Mouse (Mus musculus) embryonic facial prominence, embryonic 12.5 days (tissue): ENCODE measurements around the gene Gm42688. TPM values are rescaled to one million over a fixed set of nuclear protein-coding genes. Genes with fewer than 3 reads are reported as not detected.

ENCODE experiments used
- ATAC-seq: fragments of 200-750 bp; cut with Nextera tagmentation; 2 replicates; pipeline ENCODE4 v1.8.0; 2017; ENCODE audit not compliant: insufficient number of reproducible peaks, insufficient read depth, low FRiP score, low TSS enrichment
- H3K27ac ChIP-seq: fragments of 300-500 bp; sonication (generic); 2 replicates; pipeline ENCODE4 v1.5.1; 2016; ENCODE audit warnings: mild to moderate bottlenecking
- H3K27me3 ChIP-seq: fragments of 300-500 bp; sonication (generic); 2 replicates; pipeline ENCODE4 v1.6.1; 2016; ENCODE audit warnings: mild to moderate bottlenecking, moderate library complexity
- H3K36me3 ChIP-seq: fragments of 300-500 bp; sonication (generic); 2 replicates; pipeline ENCODE4 v1.6.1; 2016; ENCODE audit warnings: mild to moderate bottlenecking
- H3K4me1 ChIP-seq: fragments of 300-500 bp; sonication (generic); 2 replicates; pipeline ENCODE4 v1.6.1; 2016
- H3K4me2 ChIP-seq: fragments of 300-500 bp; sonication (generic); replicated peaks from 2 replicates; pipeline ENCODE4 v1.6.1; 2016; ENCODE audit warnings: mild to moderate bottlenecking, moderate library complexity
- H3K4me3 ChIP-seq: fragments of 300-500 bp; sonication (generic); 2 replicates; pipeline ENCODE4 v1.5.1; 2016; ENCODE audit warnings: mild to moderate bottlenecking
- H3K9ac ChIP-seq: fragments of 300-500 bp; sonication (generic); 2 replicates; pipeline ENCODE4 v1.6.1; 2016; ENCODE audit warnings: mild to moderate bottlenecking, moderate library complexity
- H3K9me3 ChIP-seq: fragments of 300-500 bp; sonication (generic); 2 replicates; pipeline ENCODE4 v1.6.1; 2016; ENCODE audit warnings: mild to moderate bottlenecking, moderate library complexity
- WGBS: fragments of 180-500 bp; shearing (Covaris S2); methylation state at CpG from one replicate; pipeline ENCODE4 v1.1.7; 2016; 5-methylcytosine and 5-hydroxymethylcytosine counted together
- polyA plus RNA-seq: library from polyadenylated mRNA; unstranded; fragments of >200 nt; fragmentation: Nextera tagmentation; extraction: Ambion mirVana; gene quantifications from 2 replicates; pipeline ENCODE4 v1.2.1, GENCODE M21; 2016

Gm42688 gene
- polyA plus RNA-seq, 1 experiment from 2014 or later: 3.5 TPM

GRCm38 (mm10) chr6:83134226-83134625 lies 32.8 kb downstream of the Gm42688 start:
- no peak overlapping the region for H3K27ac ChIP-seq
- ATAC-seq: no peak
- H3K9ac ChIP-seq: no peak overlapping the region
- no peaks in the 10 kb centered on the region for H3K27me3 ChIP-seq
- H3K9me3 ChIP-seq: no peaks in the 10 kb centered on the region
- no peak overlapping the region for H3K4me2 ChIP-seq
- WGBS: 62% methylated on average over 3 of the region's 3 CpGs
- no peak overlapping the region for H3K4me3 ChIP-seq
- peaks cover 30% of the 10 kb centered on the region for H3K4me1 ChIP-seq
- no peaks in the 10 kb centered on the region for H3K36me3 ChIP-seq

GRCm38 (mm10) chr6:83134951-83135513 lies 33.6 kb downstream of the Gm42688 start, which contains the start of gene Rtkn:
Gene Rtkn (plus strand): TSS chr6:83135463.
- Histone ChIP-seq H3K27ac (peak within 1 kb of the TSS; percentile 100), H3K27me3 (no peaks in the 10 kb centered on the region), H3K4me3 (peak within 1 kb of the TSS; percentile 51), H3K4me2 (peak within 1 kb of the TSS; percentile 70), H3K9me3 (no peaks in the 10 kb centered on the region), H3K4me1 (peaks cover 38% of the 10 kb centered on the region), H3K36me3 (no peaks in the 10 kb centered on the region), H3K9ac (peak within 1 kb of the TSS; percentile 83)
- WGBS: 58% methylated on average over 7 of the region's 7 CpGs
- no peak for ATAC-seq

GRCm38 (mm10) chr6:83135571-83136161 lies 34.2 kb downstream of the Gm42688 start:
- Histone ChIP-seq H3K36me3 (no peaks in the 10 kb centered on the region), H3K4me3 (peak overlapping the region; percentile 51), H3K27ac (peak overlapping the region; percentile 100), H3K9me3 (no peaks in the 10 kb centered on the region), H3K27me3 (no peaks in the 10 kb centered on the region), H3K4me1 (peaks cover 39% of the 10 kb centered on the region), H3K9ac (peak overlapping the region; percentile 83), H3K4me2 (peak overlapping the region; percentile 70)
- ATAC-seq: no peak
- WGBS: 2% methylated on average over 36 of the region's 37 CpGs

- H3K9ac ChIP-seq: peak overlapping the region; percentile 83
- H3K9me3 ChIP-seq: no peaks in the 10 kb centered on the region
- H3K27me3 ChIP-seq: no peaks in the 10 kb centered on the region
- H3K4me1 ChIP-seq: peaks cover 40% of the 10 kb centered on the region
- 11% methylated on average over 5 of the region's 5 CpGs for WGBS
- H3K36me3 ChIP-seq: no peaks in the 10 kb centered on the region
- peak overlapping the region; percentile 51 for H3K4me3 ChIP-seq
- peak overlapping the region; percentile 70 for H3K4me2 ChIP-seq
- no peak for ATAC-seq
- peak overlapping the region; percentile 100 for H3K27ac ChIP-seq
Observed at GRCm38 (mm10) chr6:83136291-83136880, 35.0 kb downstream of the Gm42688 start.

GRCm38 (mm10) chr6:83136881-83137575 lies 35.6 kb downstream of the Gm42688 start:
- WGBS: 1% methylated on average over 26 of the region's 26 CpGs
- peak; percentile 85 for ATAC-seq
- peak overlapping the region; percentile 51 for H3K4me3 ChIP-seq
- H3K9me3 ChIP-seq: no peaks in the 10 kb centered on the region
- peak overlapping the region; percentile 100 for H3K27ac ChIP-seq
- H3K4me1 ChIP-seq: peaks cover 46% of the 10 kb centered on the region
- peak overlapping the region; percentile 83 for H3K9ac ChIP-seq
- peak overlapping the region; percentile 70 for H3K4me2 ChIP-seq
- no peaks in the 10 kb centered on the region for H3K36me3 ChIP-seq
- 0 out of 2 replicates have a peak, but pooled peaks cover 5% of the 10 kb centered on the region for H3K27me3 ChIP-seq

- peaks cover 52% of the 10 kb centered on the region for H3K4me1 ChIP-seq
- peak overlapping the region; percentile 51 for H3K4me3 ChIP-seq
- peak overlapping the region; percentile 70 for H3K4me2 ChIP-seq
- peak overlapping the region; percentile 100 for H3K27ac ChIP-seq
- no peaks in the 10 kb centered on the region for H3K36me3 ChIP-seq
- 0 out of 2 replicates have a peak, but pooled peaks cover 5% of the 10 kb centered on the region for H3K27me3 ChIP-seq
- H3K9ac ChIP-seq: peak overlapping the region; percentile 83
- ATAC-seq: peak; percentile 64
- H3K9me3 ChIP-seq: no peaks in the 10 kb centered on the region
- WGBS: 0% methylated on average over 12 of the region's 12 CpGs
Observed at GRCm38 (mm10) chr6:83137576-83137950, 36.1 kb downstream of the Gm42688 start.

GRCm38 (mm10) chr6:83138056-83138455 lies 36.6 kb downstream of the Gm42688 start:
- 1% methylated on average over 11 of the region's 11 CpGs for WGBS
- 0 out of 2 replicates have a peak, but pooled peaks cover 5% of the 10 kb centered on the region for H3K27me3 ChIP-seq
- peak overlapping the region; percentile 51 for H3K4me3 ChIP-seq
- ATAC-seq: 0 out of 2 replicates have a peak, but pooled peaks have one; percentile 17
- peak overlapping the region; percentile 100 for H3K27ac ChIP-seq
- H3K4me1 ChIP-seq: peaks cover 56% of the 10 kb centered on the region
- no peaks in the 10 kb centered on the region for H3K9me3 ChIP-seq
- H3K4me2 ChIP-seq: peak overlapping the region; percentile 70
- H3K9ac ChIP-seq: peak overlapping the region; percentile 83
- no peaks in the 10 kb centered on the region for H3K36me3 ChIP-seq

GRCm38 (mm10) chr6:83140044-83140443 lies 38.6 kb downstream of the Gm42688 start:
- no peaks in the 10 kb centered on the region for H3K9me3 ChIP-seq
- ATAC-seq: no peak
- H3K4me1 ChIP-seq: peaks cover 57% of the 10 kb centered on the region

GRCm38 (mm10) chr6:83141636-83142035 lies 40.2 kb downstream of the Gm42688 start:
- Histone ChIP-seq H3K27ac (no peak overlapping the region), H3K4me1 (peaks cover 41% of the 10 kb centered on the region), H3K9ac (peak overlapping the region; percentile 61), H3K4me3 (peak overlapping the region; percentile 35), H3K36me3 (peaks cover 5% of the 10 kb centered on the region; the same call in 1 of the 2 replicates), H3K9me3 (no peaks in the 10 kb centered on the region), H3K27me3 (0 out of 2 replicates have a peak, but pooled peaks cover 5% of the 10 kb centered on the region), H3K4me2 (peak overlapping the region; percentile 74)
- ATAC-seq: no peak
- 35% methylated on average over 4 of the region's 4 CpGs for WGBS

More at GRCm38 (mm10) chr6:83140044-83140443, 38.6 kb downstream of the Gm42688 start:
- 89% methylated on average over 8 of the region's 8 CpGs for WGBS
- H3K9ac ChIP-seq: no peak overlapping the region
- 0 out of 2 replicates have a peak, but pooled peaks cover 5% of the 10 kb centered on the region for H3K27me3 ChIP-seq
- H3K27ac ChIP-seq: no peak overlapping the region
- peak overlapping the region; percentile 0; the same call in 1 of the 2 replicates for H3K4me2 ChIP-seq
- no peaks in the 10 kb centered on the region for H3K36me3 ChIP-seq
- H3K4me3 ChIP-seq: no peak overlapping the region

GRCm38 (mm10) chr6:83142211-83142731 lies 40.9 kb downstream of the Gm42688 start:
- Histone ChIP-seq H3K9me3 (no peaks in the 10 kb centered on the region), H3K9ac (peak overlapping the region; percentile 61), H3K27ac (no peak overlapping the region), H3K4me2 (peak overlapping the region; percentile 74), H3K4me3 (peak overlapping the region; percentile 35), H3K36me3 (peaks cover 11% of the 10 kb centered on the region), H3K4me1 (peaks cover 39% of the 10 kb centered on the region), H3K27me3 (0 out of 2 replicates have a peak, but pooled peaks cover 5% of the 10 kb centered on the region)
- no peak for ATAC-seq
- WGBS: 2% methylated on average over 41 of the region's 41 CpGs

- Histone ChIP-seq H3K4me3 (no peak overlapping the region), H3K27me3 (0 out of 2 replicates have a peak, but pooled peaks cover 5% of the 10 kb centered on the region), H3K4me1 (peaks cover 39% of the 10 kb centered on the region), H3K9ac (no peak overlapping the region), H3K9me3 (no peaks in the 10 kb centered on the region), H3K4me2 (peak overlapping the region; percentile 74), H3K27ac (no peak overlapping the region), H3K36me3 (peaks cover 17% of the 10 kb centered on the region)
- WGBS: 57% methylated on average over 11 of the region's 11 CpGs
- ATAC-seq: no peak
Observed at GRCm38 (mm10) chr6:83142886-83143285, 41.5 kb downstream of the Gm42688 start.
